Mouse (Mus musculus): ENCODE measurements around the gene Rcsd1. TPM values are rescaled to one million over a fixed set of nuclear protein-coding genes. Genes with fewer than 3 reads are reported as not detected.
A peak's percentile ranks its signal among the peaks of the same experiment; 100 is the strongest.
"Not testable (repeated sequence)": the region's sequence is repeated elsewhere in the genome, so short reads cannot be mapped to it uniquely, and the experiment has no call there.

Rcsd1 gene
- polyA plus RNA-seq, 1 experiment from 2014 or later = 34.4 TPM

DNA sequence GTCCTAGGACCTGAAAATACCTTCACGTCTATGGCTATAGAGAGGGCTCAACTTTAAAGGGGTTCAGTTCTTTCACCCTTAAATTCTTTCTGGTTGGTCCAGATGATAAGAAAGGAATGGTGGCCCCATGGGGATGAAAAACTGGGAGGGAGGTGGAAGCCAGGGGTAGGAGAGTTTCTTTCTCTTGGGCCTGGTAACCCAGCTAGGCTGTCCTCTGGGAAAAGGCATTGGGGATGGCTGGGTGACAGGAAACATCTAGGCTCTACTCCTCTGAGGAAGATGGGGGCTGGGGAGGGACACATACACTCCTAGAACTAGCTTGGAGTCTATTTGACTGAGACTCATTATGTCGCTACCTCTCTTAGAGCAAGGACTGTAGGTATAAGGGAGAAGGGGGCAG is 21.7 kb downstream of the Rcsd1 start:
- Histone ChIP-seq H3K4me3 (ENCODE audit: inconsistent target) (no peak overlapping the region), H3K79me2 (ENCODE audit: inconsistent target) (peaks cover 100% of the 10 kb centered on the region), H3K36me3 (ENCODE audit: inconsistent target) (no peaks in the 10 kb centered on the region), H3K27ac (no peak overlapping the region)
- WGBS (ENCODE audit: missing documents) = 94% methylated on average over 2 of the region's 2 CpGs

DNA sequence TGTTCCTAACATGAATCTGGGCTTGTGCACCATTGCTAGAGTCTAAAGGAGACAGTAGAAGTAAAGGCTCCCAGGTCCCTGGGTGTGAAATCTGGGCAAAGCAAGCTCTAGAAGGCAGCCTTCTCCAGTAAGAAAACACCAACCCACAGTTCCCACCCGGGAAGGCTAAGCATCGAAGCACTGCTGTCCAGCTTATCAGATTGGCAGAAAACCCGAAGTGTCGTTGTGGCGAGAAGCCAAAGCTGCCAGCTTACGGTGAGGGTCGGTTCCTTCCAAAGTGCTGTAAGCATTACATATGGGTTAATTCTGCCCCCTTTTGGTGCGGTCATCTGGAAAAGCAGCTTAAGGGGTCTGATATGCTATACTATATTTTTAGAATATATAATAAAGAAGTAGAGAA is 22.6 kb downstream of the Rcsd1 start:
- H3K27ac ChIP-seq = no peak overlapping the region
- 35% methylated on average over 8 of the region's 8 CpGs for WGBS (ENCODE audit: missing documents)

DNA sequence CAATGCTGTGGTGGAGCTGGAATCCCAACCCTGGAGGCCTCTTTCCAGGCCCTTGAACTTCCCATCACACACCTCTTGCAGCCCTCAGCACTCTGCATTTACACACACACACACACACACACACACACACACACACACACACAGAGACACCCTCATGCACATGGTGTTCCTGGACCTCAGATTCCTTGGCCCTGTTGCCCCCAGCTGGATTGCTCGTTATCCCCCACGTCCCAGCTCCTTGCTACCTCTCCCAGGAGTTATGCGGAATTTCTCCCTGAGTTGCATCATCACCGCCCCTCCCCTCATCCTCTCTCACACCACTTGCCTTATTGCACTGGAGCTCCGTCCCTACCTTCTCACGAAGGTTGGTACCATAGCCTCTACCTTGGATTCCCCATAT is 23.2 kb downstream of the Rcsd1 start:
- 91% methylated on average over 6 of the region's 6 CpGs for WGBS (ENCODE audit: missing documents)
- no peaks in the 10 kb centered on the region for H3K36me3 ChIP-seq (ENCODE audit: inconsistent target)
- H3K4me3 ChIP-seq (ENCODE audit: inconsistent target) = no peak overlapping the region
- H3K79me2 ChIP-seq (ENCODE audit: inconsistent target) = peaks cover 87% of the 10 kb centered on the region
- no peak overlapping the region for H3K27ac ChIP-seq

More for the DNA sequence above, 22.6 kb downstream of the Rcsd1 start:
- Histone ChIP-seq H3K4me3 (ENCODE audit: inconsistent target) (no peak overlapping the region), H3K36me3 (ENCODE audit: inconsistent target) (no peaks in the 10 kb centered on the region), H3K79me2 (ENCODE audit: inconsistent target) (peaks cover 93% of the 10 kb centered on the region)

DNA sequence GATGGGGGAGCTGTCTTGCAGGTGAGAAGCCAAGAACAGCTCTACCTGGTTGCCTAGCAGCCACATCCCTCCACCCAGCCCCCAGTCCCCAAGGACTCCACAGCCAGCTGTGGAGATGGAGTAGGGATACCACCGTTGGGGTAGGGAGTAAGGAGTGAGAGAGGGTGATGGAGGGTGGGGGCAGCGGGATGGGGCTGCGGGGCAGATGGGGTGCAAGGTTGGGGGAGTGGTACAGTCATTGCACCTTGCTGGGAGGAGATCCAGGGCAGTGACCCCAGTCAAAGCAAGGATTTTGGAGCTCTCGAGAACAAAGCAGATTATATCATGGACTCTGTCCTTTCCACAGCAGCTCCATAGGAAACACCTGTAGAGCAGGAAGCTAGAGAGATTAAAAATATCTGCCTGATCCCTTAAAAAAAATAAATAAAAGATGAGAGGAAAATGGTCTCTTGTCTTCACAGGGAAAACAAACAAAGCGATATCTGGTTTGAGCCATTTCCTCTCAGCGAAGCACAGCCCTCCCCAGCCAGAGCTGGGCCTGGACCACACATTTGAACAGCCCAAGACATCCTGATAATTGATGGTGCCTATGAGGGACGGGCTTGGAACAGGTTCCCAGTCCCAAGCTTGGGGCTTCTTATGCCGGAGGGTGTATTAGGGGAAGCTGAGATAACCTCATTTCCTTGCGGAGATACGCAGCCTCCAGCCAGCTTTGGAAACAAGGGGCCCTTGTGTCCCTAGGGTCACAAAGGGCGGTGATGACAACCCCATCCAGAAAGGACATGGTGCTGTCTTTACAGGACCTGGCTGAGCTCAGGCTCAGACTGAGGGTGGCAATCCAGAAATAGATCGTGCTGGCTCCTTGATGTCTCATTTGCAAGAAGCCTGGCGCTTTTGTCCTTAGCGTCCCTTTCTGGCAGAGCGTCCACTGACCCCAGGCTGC is 25.0 kb downstream of the Rcsd1 start:
- WGBS (ENCODE audit: missing documents) = 91% methylated on average over 15 of the region's 15 CpGs
- no peaks in the 10 kb centered on the region for H3K36me3 ChIP-seq (ENCODE audit: inconsistent target)
- H3K27ac ChIP-seq = no peak overlapping the region
- no peak overlapping the region for H3K4me3 ChIP-seq (ENCODE audit: inconsistent target)
- peaks cover 81% of the 10 kb centered on the region for H3K79me2 ChIP-seq (ENCODE audit: inconsistent target)

DNA sequence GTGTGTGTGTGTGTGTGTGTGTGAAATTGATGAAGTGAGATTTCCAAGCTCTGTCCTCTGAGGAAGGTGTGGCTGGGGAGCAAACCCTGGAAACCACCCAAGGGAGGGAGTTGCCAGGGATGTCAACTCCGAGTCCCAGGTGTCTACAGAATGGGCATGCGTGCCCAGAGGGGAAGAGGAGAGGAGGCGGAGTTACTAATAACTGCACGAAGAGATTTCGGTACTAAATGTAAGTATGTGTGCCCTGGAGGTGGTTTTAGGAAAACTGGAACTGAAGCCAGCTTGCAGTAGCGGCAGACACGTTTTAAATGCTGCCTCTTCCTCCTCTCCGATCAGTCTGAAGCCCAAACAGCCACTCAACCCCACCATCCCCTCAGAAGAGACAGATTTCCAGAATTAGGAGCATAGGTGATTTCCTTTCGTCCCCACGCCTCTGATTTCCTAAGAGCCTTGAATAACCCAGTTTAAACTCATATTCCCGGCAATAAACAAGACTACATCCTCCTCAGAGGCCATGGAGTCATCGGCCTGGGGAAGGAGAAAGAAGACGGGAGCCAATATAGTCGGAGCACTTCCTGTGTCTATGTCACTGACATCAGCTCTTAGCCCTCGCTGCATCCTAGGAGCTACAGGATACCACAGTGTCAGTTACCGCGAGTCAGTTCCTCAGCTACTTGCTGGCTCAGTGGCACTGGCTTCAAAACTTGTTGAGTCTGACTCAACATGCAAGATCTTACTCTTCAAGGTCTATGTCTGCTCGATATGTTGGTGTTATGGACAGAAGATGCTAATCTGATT is 27.3 kb downstream of the Rcsd1 start:
- Histone ChIP-seq H3K79me2 (ENCODE audit: inconsistent target) (peaks cover 81% of the 10 kb centered on the region), H3K36me3 (ENCODE audit: inconsistent target) (no peaks in the 10 kb centered on the region), H3K4me3 (ENCODE audit: inconsistent target) (no peak overlapping the region), H3K27ac (peak overlapping the region; percentile 76)
- 37% methylated on average over 17 of the region's 18 CpGs for WGBS (ENCODE audit: missing documents)

DNA sequence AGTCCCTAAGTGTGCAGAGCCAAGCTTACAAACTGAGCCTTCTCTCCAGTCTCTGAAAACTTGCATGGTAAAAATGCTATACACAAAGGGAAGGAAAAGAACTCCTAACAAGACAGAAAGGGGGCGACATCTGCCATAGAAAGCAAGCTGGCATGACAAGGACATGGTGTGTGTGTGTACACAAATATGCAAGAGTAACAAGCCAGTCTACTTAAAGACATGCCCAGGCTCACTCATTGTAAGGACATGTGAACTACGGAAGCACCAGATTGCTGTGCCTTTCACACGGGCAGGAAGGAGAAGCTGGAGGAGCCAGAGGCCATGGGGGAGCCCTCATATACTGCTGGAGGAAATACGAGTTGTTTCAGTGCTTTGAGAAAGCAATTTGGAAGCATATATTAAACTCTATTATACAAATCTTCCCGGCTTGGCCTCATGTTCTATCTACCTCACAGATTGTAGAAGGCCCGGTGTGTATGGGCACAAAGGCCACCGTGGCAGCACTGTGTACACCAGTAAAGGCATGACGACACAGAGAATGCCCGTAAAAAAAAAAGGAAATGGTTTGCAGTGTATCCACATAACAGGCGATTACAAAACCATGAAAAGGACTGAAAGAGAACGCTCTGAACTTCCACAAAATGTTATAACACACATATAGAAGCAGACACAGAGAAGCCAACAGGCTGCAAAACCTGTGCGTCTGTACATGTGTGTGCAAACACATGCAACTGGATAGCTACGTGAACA is 28.3 kb downstream of the Rcsd1 start:
- Histone ChIP-seq H3K79me2 (ENCODE audit: inconsistent target) (peaks cover 81% of the 10 kb centered on the region), H3K36me3 (ENCODE audit: inconsistent target) (no peaks in the 10 kb centered on the region), H3K4me3 (ENCODE audit: inconsistent target) (no peak overlapping the region), H3K27ac (peak overlapping the region; percentile 76)
- WGBS (ENCODE audit: missing documents) = 6% methylated on average over 13 of the region's 13 CpGs

DNA sequence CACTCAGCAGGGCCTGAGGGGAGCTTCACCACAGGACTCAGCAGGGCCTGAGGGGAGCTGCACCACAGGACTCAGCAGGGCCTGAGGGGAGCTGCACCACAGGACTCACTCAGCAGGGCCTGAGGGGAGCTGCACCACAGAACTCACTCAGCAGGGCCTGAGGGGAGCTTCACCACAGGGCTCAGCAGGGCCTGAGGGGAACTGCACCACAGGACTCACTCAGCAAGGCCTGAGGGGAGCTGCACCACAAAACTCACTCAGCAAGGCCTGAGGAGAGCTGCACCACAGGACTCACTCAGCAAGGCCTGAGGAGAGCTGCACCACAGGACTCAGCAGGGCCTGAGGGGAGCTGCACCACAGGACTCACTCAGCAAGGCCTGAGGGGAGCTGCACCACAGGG is 29.5 kb downstream of the Rcsd1 start:
- Histone ChIP-seq H3K79me2 (ENCODE audit: inconsistent target) (peaks cover 77% of the 10 kb centered on the region), H3K27ac (peak overlapping the region; percentile 76)
- not testable (repeated sequence) for H3K4me3 ChIP-seq (ENCODE audit: inconsistent target); H3K36me3 ChIP-seq (ENCODE audit: inconsistent target)

DNA sequence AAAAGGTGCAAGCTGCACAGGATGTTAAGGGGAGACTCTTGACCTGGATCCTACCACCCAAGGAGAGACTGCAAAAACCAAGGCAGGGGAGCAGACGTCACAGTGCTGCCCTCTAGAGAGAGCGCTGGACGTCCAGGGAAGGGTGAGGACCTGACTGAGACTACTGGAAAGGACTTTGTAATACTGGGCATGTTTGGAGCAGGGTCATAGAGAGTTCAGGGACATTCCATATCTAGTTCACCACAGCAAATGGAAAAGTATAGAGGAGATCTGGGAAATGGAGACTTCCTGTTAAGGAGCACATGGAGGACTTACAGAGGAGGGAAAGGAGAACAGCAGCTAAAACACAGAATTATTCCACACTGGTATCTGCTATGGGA is 29.9 kb downstream of the Rcsd1 start:
- whole genome bisulfite sequencing (ENCODE audit: missing documents) = 76% methylated on average over 3 of the region's 3 CpGs
- Histone ChIP-seq H3K36me3 (ENCODE audit: inconsistent target) (no peaks in the 10 kb centered on the region), H3K4me3 (ENCODE audit: inconsistent target) (no peak overlapping the region), H3K79me2 (ENCODE audit: inconsistent target) (peaks cover 74% of the 10 kb centered on the region), H3K27ac (peak overlapping the region; percentile 76)

DNA sequence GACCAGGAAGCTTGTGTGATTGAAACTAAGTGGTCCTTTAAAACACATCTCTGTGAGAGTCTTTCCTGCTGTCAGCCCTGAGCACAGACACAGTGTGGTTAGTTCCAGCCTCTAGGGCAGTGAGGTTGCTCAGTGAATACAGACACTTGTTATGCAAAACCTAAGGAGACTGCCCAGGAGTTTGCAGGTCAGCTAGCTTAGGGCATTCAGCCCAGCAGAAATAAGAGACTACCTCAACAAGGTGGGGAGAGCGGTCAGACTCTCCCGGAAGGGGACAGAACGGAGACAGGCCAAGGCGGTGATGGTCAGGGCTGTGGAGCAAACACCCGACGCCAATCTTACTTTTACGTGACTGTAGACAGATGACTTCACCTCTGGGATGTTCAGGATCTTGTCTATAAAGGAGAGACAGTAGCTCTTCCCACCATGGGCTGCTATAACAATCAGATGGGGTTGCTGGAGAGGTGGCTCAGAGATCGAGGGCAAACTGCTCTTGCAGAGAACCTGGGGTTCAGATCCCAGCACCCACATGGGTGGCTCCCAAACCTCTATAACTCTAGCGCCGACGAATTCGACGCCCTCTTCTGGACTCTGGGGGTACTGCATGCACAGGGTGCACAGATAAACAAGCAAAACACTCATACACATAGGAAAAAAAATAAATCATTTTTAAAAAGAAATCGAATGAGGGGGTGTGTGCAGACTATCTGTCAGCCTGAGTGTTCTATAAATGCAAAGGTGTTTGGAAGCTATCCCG is 30.5 kb downstream of the Rcsd1 start:
- Histone ChIP-seq H3K36me3 (ENCODE audit: inconsistent target) (no peaks in the 10 kb centered on the region), H3K4me3 (ENCODE audit: inconsistent target) (no peak overlapping the region), H3K27ac (peak overlapping the region; percentile 76), H3K79me2 (ENCODE audit: inconsistent target) (peaks cover 74% of the 10 kb centered on the region)
- WGBS (ENCODE audit: missing documents) = 94% methylated on average over 15 of the region's 15 CpGs

DNA sequence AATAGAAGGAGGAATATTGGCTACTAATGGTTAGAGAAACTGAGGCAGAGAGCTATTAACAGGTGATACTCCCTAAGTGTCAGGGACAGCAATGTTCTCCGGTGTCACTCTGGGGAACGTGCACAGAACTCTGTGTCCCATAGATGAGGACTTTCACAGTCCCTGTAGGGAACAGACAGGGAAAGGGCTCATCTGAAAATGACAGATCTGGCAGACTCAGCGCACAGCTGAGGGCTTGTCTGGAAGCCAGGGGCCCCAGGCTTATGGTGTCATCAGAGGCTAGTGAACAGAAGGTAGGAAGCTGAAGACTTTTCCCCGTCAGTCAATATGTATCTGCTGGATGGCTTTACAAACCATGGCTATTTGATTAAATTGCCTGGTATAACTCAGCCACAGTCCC is 32.0 kb downstream of the Rcsd1 start:
- H3K36me3 ChIP-seq (ENCODE audit: inconsistent target) = no peaks in the 10 kb centered on the region
- no peak overlapping the region for H3K27ac ChIP-seq
- 94% methylated on average over 4 of the region's 4 CpGs for WGBS (ENCODE audit: missing documents)
- peaks cover 75% of the 10 kb centered on the region for H3K79me2 ChIP-seq (ENCODE audit: inconsistent target)
- H3K4me3 ChIP-seq (ENCODE audit: inconsistent target) = no peak overlapping the region

DNA sequence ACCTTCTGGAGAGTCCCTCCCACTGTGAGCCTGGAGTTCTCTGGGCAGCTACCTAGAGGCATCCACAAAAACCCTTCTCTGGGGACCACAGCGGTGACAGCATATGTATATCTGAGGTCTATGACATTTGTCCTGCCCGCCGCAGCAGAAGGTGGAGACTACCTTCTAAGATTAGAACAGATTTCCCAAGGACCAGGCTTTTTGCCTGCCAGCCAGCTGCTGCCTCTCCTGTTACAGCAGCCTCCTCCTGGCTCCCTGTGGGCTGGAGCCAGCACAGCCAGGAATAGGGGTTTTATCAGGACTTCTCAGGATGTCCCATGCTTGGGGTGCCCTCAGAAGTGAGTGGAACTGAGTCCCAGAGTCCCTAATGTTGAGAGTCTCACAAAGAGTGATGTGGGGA is 32.6 kb downstream of the Rcsd1 start:
- 92% methylated on average over 2 of the region's 3 CpGs for WGBS (ENCODE audit: missing documents)
- Histone ChIP-seq H3K79me2 (ENCODE audit: inconsistent target) (peaks cover 80% of the 10 kb centered on the region), H3K36me3 (ENCODE audit: inconsistent target) (no peaks in the 10 kb centered on the region)

DNA sequence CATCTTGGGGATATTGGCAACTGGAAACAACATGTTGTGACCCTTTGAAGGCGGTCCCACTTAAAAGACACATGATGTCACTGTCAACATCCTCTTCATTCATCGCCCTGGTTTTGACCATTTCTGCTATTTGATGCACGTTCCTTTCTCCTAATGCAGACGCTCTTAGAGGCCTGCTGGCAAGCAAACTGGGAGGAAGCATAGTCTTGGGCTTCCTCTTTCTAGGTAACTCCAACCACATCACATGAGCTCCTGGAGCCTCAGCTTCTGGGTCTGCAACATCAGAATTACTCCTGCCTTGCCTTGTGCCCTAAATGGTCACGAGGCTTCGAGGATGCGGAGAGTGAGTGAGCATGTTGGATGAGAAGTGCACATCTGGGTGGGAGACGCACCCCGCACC is 34.4 kb downstream of the Rcsd1 start:
- H3K79me2 ChIP-seq (ENCODE audit: inconsistent target) = peaks cover 91% of the 10 kb centered on the region
- H3K27ac ChIP-seq = peak overlapping the region; percentile 49
- no peak overlapping the region for H3K4me3 ChIP-seq (ENCODE audit: inconsistent target)
- no peaks in the 10 kb centered on the region; the same call in 1 of the 2 replicates for H3K36me3 ChIP-seq (ENCODE audit: inconsistent target)
- WGBS (ENCODE audit: missing documents) = 7% methylated on average over 9 of the region's 9 CpGs

More for the DNA sequence above, 32.6 kb downstream of the Rcsd1 start:
- Histone ChIP-seq H3K27ac (no peak overlapping the region), H3K4me3 (ENCODE audit: inconsistent target) (no peak overlapping the region)

DNA sequence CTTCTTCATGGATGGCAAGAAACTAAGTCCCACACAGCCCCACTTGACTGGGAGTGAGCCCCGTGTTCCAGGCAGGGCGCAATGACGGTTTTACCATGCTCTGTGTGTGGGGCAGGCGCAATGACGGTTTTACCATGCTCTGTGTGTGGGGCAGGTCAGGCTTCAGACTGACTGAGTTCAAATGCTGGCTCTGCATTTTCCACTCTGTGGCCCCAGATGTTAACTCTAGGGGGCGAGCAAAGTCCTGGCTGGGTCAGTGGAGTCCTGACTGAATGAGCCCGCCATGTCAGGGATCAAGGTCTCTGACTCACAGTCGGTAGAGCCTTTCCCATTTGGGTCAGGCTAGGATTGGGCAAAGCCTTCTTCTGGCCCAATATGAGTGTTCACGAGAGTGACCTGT is 37.2 kb downstream of the Rcsd1 start:
- H3K4me3 ChIP-seq (ENCODE audit: inconsistent target) = no peak overlapping the region

DNA sequence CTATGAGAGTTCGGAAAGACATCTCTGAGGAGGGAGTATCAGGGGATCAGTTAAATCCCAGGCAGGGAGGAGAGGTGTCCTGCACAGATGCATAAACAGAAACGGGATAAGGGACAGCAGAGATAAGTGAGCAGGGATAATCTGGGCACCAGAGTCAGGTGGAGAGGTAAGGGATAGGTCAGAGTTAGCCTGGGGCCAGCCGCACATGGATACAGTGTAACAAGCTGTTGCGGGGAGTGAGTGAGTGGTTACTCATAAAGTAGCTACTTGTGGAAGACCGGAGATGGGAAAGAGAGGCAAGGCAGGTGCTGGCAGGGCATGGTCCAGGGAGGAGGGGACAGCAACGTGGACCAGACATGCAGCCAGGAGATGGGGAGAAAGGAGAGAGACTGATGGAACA is 39.5 kb downstream of the Rcsd1 start:
- H3K36me3 ChIP-seq (ENCODE audit: inconsistent target) = no peaks in the 10 kb centered on the region; the same call in 1 of the 2 replicates
- H3K4me3 ChIP-seq (ENCODE audit: inconsistent target) = no peak overlapping the region
- WGBS (ENCODE audit: missing documents) = 91% methylated on average over 6 of the region's 6 CpGs
- H3K27ac ChIP-seq = no peak overlapping the region
- peaks cover 87% of the 10 kb centered on the region for H3K79me2 ChIP-seq (ENCODE audit: inconsistent target)

More for the DNA sequence above, 37.2 kb downstream of the Rcsd1 start:
- no peaks in the 10 kb centered on the region; the same call in 1 of the 2 replicates for H3K36me3 ChIP-seq (ENCODE audit: inconsistent target)
- no peak overlapping the region for H3K27ac ChIP-seq
- 92% methylated on average over 9 of the region's 9 CpGs for WGBS (ENCODE audit: missing documents)
- H3K79me2 ChIP-seq (ENCODE audit: inconsistent target) = peaks cover 91% of the 10 kb centered on the region

Measured in macrophage (primary cell).